Mouse (Mus musculus): ENCODE measurements around the gene Gps1. TPM values are rescaled to one million over a fixed set of nuclear protein-coding genes. Genes with fewer than 3 reads are reported as not detected.
"Not testable (repeated sequence)": the region's sequence is repeated elsewhere in the genome, so short reads cannot be mapped to it uniquely, and the experiment has no call there.

Gene Gps1
- polyA plus RNA-seq, 1 experiment from 2014 or later, result 167 TPM

DNA sequence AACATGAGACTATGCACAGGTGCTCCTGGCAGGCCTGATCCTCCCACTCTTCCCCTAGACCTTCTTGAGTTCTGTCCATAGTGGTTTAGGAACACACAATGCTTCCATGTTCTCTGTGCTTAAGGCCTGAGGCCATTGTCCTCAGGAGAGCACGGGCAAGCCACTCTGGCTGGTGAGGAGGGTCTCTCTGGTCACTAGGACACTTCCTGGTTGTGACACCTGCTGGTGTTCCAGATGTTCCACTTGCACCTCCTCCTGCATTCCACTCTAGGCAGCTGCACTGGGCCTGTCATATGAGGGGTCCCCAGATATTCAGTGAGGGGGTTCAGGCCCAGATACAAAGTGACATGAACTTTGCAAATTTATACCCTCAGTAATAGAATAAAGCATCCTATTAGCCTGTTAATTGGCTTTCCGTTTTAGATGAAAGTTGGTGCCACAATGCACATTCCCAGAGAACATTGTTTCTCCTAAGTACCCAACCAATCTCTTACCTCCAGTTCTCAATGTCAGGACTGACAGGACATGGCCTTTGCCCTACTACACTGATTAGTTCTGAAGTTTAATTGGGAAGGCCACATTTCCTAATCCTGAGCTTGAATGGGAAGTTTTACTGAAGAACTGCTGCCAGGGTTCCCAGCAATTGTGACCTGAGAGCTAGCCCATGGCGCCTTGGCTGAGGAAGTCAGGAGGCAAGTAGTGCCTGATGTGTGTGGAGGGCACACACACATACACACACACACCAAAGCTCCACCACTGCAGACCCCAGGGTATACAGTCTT is 47.8 kb downstream of the Gps1 start:
- ATAC-seq (ENCODE audit: insufficient read depth, low FRiP score), result no peak
- no peaks in the 10 kb centered on the region for H3K36me3 ChIP-seq (ENCODE audit: control insufficient read depth, insufficient read depth, low read length)
- H3K9ac ChIP-seq (ENCODE audit: low read length), result no peak overlapping the region
- WGBS, result 81% methylated on average over 3 of the region's 3 CpGs
- no peak overlapping the region for H3K4me2 ChIP-seq (ENCODE audit: low read depth, low read length)
- H3K27me3 ChIP-seq (ENCODE audit: control insufficient read depth, insufficient read depth, low read length), result no peaks in the 10 kb centered on the region
- H3K9me3 ChIP-seq (replicated peaks; ENCODE audit: control insufficient read depth, low read length), result no peaks in the 10 kb centered on the region
- H3K4me1 ChIP-seq (ENCODE audit: control insufficient read depth, insufficient read depth, low read length), result peaks cover 7% of the 10 kb centered on the region; the same call in 1 of the 2 replicates
- H3K27ac ChIP-seq (ENCODE audit: low read length), result no peak overlapping the region
- H3K4me3 ChIP-seq (replicated peaks; ENCODE audit: low read length), result no peak overlapping the region

GRCm38 (mm10) chr11:120832962-120833361 is 48.9 kb downstream of the Gps1 start:
- not testable (repeated sequence) for H3K36me3 ChIP-seq (ENCODE audit: control insufficient read depth, insufficient read depth, low read length); H3K4me3 ChIP-seq (replicated peaks; ENCODE audit: low read length); H3K4me1 ChIP-seq (ENCODE audit: control insufficient read depth, insufficient read depth, low read length); H3K4me2 ChIP-seq (ENCODE audit: low read depth, low read length); H3K27me3 ChIP-seq (ENCODE audit: control insufficient read depth, insufficient read depth, low read length); ATAC-seq (ENCODE audit: insufficient read depth, low FRiP score); H3K9ac ChIP-seq (ENCODE audit: low read length); H3K9me3 ChIP-seq (replicated peaks; ENCODE audit: control insufficient read depth, low read length)
- 91% methylated on average over 5 of the region's 5 CpGs for WGBS
- peak overlapping the region; percentile 79; the same call in 1 of the 2 replicates for H3K27ac ChIP-seq (ENCODE audit: low read length)

DNA sequence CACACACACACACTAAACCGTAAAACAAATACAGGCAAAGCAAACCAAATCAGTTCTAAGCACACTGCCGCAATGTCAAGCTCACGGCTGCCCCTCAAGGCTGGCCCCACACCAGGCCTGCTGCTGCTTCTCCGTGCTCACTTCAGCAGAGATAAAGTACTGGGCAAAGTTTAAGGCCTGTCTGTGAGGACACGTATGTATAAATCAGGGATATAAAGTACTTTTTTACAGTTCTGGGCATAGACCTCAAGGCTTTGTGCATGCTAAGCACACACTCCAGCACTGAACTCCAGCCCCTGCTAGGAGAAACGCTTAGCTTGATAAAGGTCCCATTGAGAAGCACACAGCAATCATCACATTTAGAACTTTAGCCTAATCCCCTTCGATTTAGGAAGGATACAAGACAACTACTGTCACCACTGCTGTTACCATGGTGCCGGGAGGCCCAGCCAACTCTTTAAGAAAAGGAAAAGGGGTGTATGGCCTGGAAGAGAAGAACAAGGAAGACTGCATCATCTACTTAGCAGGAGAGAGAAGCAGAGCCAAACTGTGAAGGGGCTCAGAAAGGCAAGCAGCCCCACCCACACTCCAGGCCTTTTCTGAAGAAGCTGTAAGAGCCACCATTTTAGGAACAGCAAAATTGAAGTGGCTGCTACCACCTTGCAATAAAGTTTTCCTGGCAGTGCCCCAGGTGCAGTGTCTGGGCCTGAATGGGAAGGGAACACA is 49.6 kb downstream of the Gps1 start:
- peak; percentile 69; the same call in 1 of the 2 replicates for ATAC-seq (ENCODE audit: insufficient read depth, low FRiP score)
- 26% methylated on average over 8 of the region's 8 CpGs for WGBS
- H3K4me2 ChIP-seq (ENCODE audit: low read depth, low read length), result no peak overlapping the region

More for the DNA sequence above, 49.6 kb downstream of the Gps1 start:
- H3K27me3 ChIP-seq (ENCODE audit: control insufficient read depth, insufficient read depth, low read length), result no peaks in the 10 kb centered on the region
- H3K4me1 ChIP-seq (ENCODE audit: control insufficient read depth, insufficient read depth, low read length), result peaks cover 7% of the 10 kb centered on the region; the same call in 1 of the 2 replicates
- H3K27ac ChIP-seq (ENCODE audit: low read length), result peak overlapping the region; percentile 79
- no peaks in the 10 kb centered on the region for H3K36me3 ChIP-seq (ENCODE audit: control insufficient read depth, insufficient read depth, low read length)
- no peak overlapping the region for H3K4me3 ChIP-seq (replicated peaks; ENCODE audit: low read length)
- H3K9ac ChIP-seq (ENCODE audit: low read length), result peak overlapping the region; percentile 23; the same call in 1 of the 2 replicates
- H3K9me3 ChIP-seq (replicated peaks; ENCODE audit: control insufficient read depth, low read length), result no peaks in the 10 kb centered on the region

Other genes starting within 250 kb of the Gps1 start
- 152 and 171 TPM in 2 replicates for gene Mcrip1, start 234.5 kb upstream of the Gps1 start, polyA plus RNA-seq (2015; fragmentation: Nextera tagmentation; extraction: Ambion mirVana)
- gene Ppp1r27, start 233.1 kb upstream of the Gps1 start, polyA plus RNA-seq (2015; fragmentation: Nextera tagmentation; extraction: Ambion mirVana), result 2.9 TPM in 1 of 2 replicates, not detected in the other
- 1,026 and 1,183 TPM in 2 replicates for gene P4hb, start 211.0 kb upstream of the Gps1 start, polyA plus RNA-seq (2015; fragmentation: Nextera tagmentation; extraction: Ambion mirVana)
- gene Arhgdia, start 202.6 kb upstream of the Gps1 start, polyA plus RNA-seq (2015; fragmentation: Nextera tagmentation; extraction: Ambion mirVana), result 543 and 584 TPM in 2 replicates
- 37.0 and 55.5 TPM in 2 replicates for gene Alyref, start 185.9 kb upstream of the Gps1 start, polyA plus RNA-seq (2015; fragmentation: Nextera tagmentation; extraction: Ambion mirVana)
- gene Anapc11, start 185.9 kb upstream of the Gps1 start, polyA plus RNA-seq (2015; fragmentation: Nextera tagmentation; extraction: Ambion mirVana), result 176 and 181 TPM in 2 replicates
- 14.9 and 19.1 TPM in 2 replicates for gene Npb, start 175.8 kb upstream of the Gps1 start, polyA plus RNA-seq (2015; fragmentation: Nextera tagmentation; extraction: Ambion mirVana)
- gene Pcyt2, start 166.3 kb upstream of the Gps1 start, polyA plus RNA-seq (2015; fragmentation: Nextera tagmentation; extraction: Ambion mirVana), result 185 and 197 TPM in 2 replicates
- 36.6 and 37.7 TPM in 2 replicates for gene Sirt7, start 159.0 kb upstream of the Gps1 start, polyA plus RNA-seq (2015; fragmentation: Nextera tagmentation; extraction: Ambion mirVana)
- gene Mafg, start 150.7 kb upstream of the Gps1 start, polyA plus RNA-seq (2015; fragmentation: Nextera tagmentation; extraction: Ambion mirVana), result 19.5 and 22.1 TPM in 2 replicates
- 37.8 and 38.0 TPM in 2 replicates for gene Pycr1, start 140.5 kb upstream of the Gps1 start, polyA plus RNA-seq (2015; fragmentation: Nextera tagmentation; extraction: Ambion mirVana)
- 1.4 TPM in 1 of 2 replicates, not detected in the other for gene Myadml2, start 136.1 kb upstream of the Gps1 start, polyA plus RNA-seq (2015; fragmentation: Nextera tagmentation; extraction: Ambion mirVana)
- 2.1 and 2.5 TPM in 2 replicates for gene Notum, start 123.1 kb upstream of the Gps1 start, polyA plus RNA-seq (2015; fragmentation: Nextera tagmentation; extraction: Ambion mirVana)
- 102 and 104 TPM in 2 replicates for gene Aspscr1, start 111.3 kb upstream of the Gps1 start, polyA plus RNA-seq (2015; fragmentation: Nextera tagmentation; extraction: Ambion mirVana)
- 138 and 153 TPM in 2 replicates for gene Cenpx, start 70.5 kb upstream of the Gps1 start, polyA plus RNA-seq (2015; fragmentation: Nextera tagmentation; extraction: Ambion mirVana)
- 59.1 and 62.9 TPM in 2 replicates for gene Lrrc45, start 70.3 kb upstream of the Gps1 start, polyA plus RNA-seq (2015; fragmentation: Nextera tagmentation; extraction: Ambion mirVana)
- 34.6 and 35.3 TPM in 2 replicates for gene Rac3, start 62.8 kb upstream of the Gps1 start, polyA plus RNA-seq (2015; fragmentation: Nextera tagmentation; extraction: Ambion mirVana)
- 43.0 and 46.0 TPM in 2 replicates for gene Dcxr, start 57.0 kb upstream of the Gps1 start, polyA plus RNA-seq (2015; fragmentation: Nextera tagmentation; extraction: Ambion mirVana)
- 112 and 150 TPM in 2 replicates for gene Cbr2, start 52.2 kb upstream of the Gps1 start, polyA plus RNA-seq (2015; fragmentation: Nextera tagmentation; extraction: Ambion mirVana)
- gene Hmga1b, start 21.5 kb upstream of the Gps1 start, polyA plus RNA-seq (2015; fragmentation: Nextera tagmentation; extraction: Ambion mirVana), result 3.9 and 8.1 TPM in 2 replicates
- 41.1 and 43.8 TPM in 2 replicates for gene Rfng, start 65 bp upstream of the Gps1 start, polyA plus RNA-seq (2015; fragmentation: Nextera tagmentation; extraction: Ambion mirVana)
- gene Dus1l, start 12.1 kb downstream of the Gps1 start, polyA plus RNA-seq (2015; fragmentation: Nextera tagmentation; extraction: Ambion mirVana), result 60.6 and 69.3 TPM in 2 replicates
- gene Fasn, start 40.3 kb downstream of the Gps1 start, polyA plus RNA-seq (2015; fragmentation: Nextera tagmentation; extraction: Ambion mirVana), result 51.9 and 55.3 TPM in 2 replicates
- gene Ccdc57, start 148.6 kb downstream of the Gps1 start, polyA plus RNA-seq (2015; fragmentation: Nextera tagmentation; extraction: Ambion mirVana), result 5.2 and 5.3 TPM in 2 replicates
- 53.5 and 64.3 TPM in 2 replicates for gene Slc16a3, start 164.2 kb downstream of the Gps1 start, polyA plus RNA-seq (2015; fragmentation: Nextera tagmentation; extraction: Ambion mirVana)
- gene Csnk1d, start 207.1 kb downstream of the Gps1 start, polyA plus RNA-seq (2015; fragmentation: Nextera tagmentation; extraction: Ambion mirVana), result 104 and 114 TPM in 2 replicates